Mouse (Mus musculus) MEL (cell line): ENCODE results near the gene Ppfibp1. TPM values are rescaled to one million over a fixed set of nuclear protein-coding genes. Genes with fewer than 3 reads are reported as not detected.

ENCODE experiments used
- DNase-seq: peaks from one replicate; pipeline ENCODE4 v3.0.0; 2011; ENCODE audit warnings: low read depth, low spot score
- H3K27ac ChIP-seq: 2 replicates; pipeline ENCODE4 v1.5.1; 2012; ENCODE audit warnings: low read depth, mild to moderate bottlenecking, control low read depth, low read length, moderate library complexity; ENCODE audit not compliant: control insufficient read depth
- H3K27me3 ChIP-seq, 2 experiments: fragments of 150-350 bp in 1 of 2; sonication (generic) in 1 of 2; 2 replicates each; pipeline ENCODE4 v1.6.1; 2012; ENCODE audit warnings: low read length in 2 of 2, mild to moderate bottlenecking in 2 of 2, improper control_type of control experiment in 1 of 2, moderate library complexity in 1 of 2; ENCODE audit not compliant: insufficient read depth in 2 of 2, control insufficient read depth in 1 of 2
- H3K36me3 ChIP-seq, 2 experiments: 2 replicates each; pipeline ENCODE4 v1.6.1; 2012 to 2014; ENCODE audit warnings: low read length in 2 of 2, improper control_type of control experiment in 1 of 2, inconsistent platforms in 1 of 2, mild to moderate bottlenecking in 1 of 2; ENCODE audit not compliant: insufficient read depth in 2 of 2, control insufficient read depth in 1 of 2
- H3K4me1 ChIP-seq, 2 experiments: fragments of 150-350 bp in 1 of 2; sonication (generic) in 1 of 2; 2 replicates each; pipeline ENCODE4 v1.6.1; 2012; ENCODE audit warnings: low read length in 2 of 2, improper control_type of control experiment in 1 of 2, mild to moderate bottlenecking in 1 of 2; ENCODE audit not compliant: insufficient read depth in 2 of 2, control insufficient read depth in 1 of 2
- H3K4me3 ChIP-seq, 2 experiments: fragments of 150-350 bp in 1 of 2; sonication (generic) in 1 of 2; 2 replicates each; pipeline ENCODE4 v1.5.1; 2012; ENCODE audit warnings: low read depth in 2 of 2, low read length in 2 of 2, mild to moderate bottlenecking in 2 of 2, moderate library complexity in 2 of 2, control low read depth in 1 of 2, improper control_type of control experiment in 1 of 2; ENCODE audit not compliant: control insufficient read depth in 1 of 2, insufficient read depth in 1 of 2
- H3K79me2 ChIP-seq: 2 replicates; pipeline ENCODE4 v1.6.1; 2012; ENCODE audit warnings: mild to moderate bottlenecking, low read length, moderate library complexity; ENCODE audit not compliant: control insufficient read depth, poor library complexity, insufficient read depth
- H3K9ac ChIP-seq: 2 replicates; pipeline ENCODE4 v1.6.1; 2012; ENCODE audit warnings: low read depth, mild to moderate bottlenecking, control low read depth, low read length, moderate library complexity; ENCODE audit not compliant: control insufficient read depth, poor library complexity, severe bottlenecking
- H3K9me3 ChIP-seq: fragments of 150-350 bp; sonication (generic); replicated peaks from 2 replicates; pipeline ENCODE4 v1.6.1; 2012; ENCODE audit warnings: mild to moderate bottlenecking, low read length, improper control_type of control experiment, moderate library complexity; ENCODE audit not compliant: insufficient read depth
- BHLHE40 ChIP-seq: IDR thresholded peaks from 2 replicates; pipeline ENCODE4 v1.6.1; 2012; ENCODE audit warnings: low read depth, mild to moderate bottlenecking, inconsistent platforms, low read length, improper control_type of control experiment, borderline replicate concordance
- E2F4 ChIP-seq: IDR thresholded peaks from 2 replicates; pipeline ENCODE4 v1.6.1; 2011; ENCODE audit warnings: low read depth, low read length, improper control_type of control experiment, borderline replicate concordance
- ETS1 ChIP-seq: IDR thresholded peaks from 2 replicates; pipeline ENCODE4 v1.6.1; 2012; ENCODE audit warnings: low read depth, mild to moderate bottlenecking, inconsistent platforms, low read length, improper control_type of control experiment, moderate library complexity
- HCFC1 ChIP-seq: IDR thresholded peaks from 2 replicates; pipeline ENCODE4 v1.6.1; 2012; ENCODE audit warnings: low read depth, mild to moderate bottlenecking, inconsistent platforms, low read length, improper control_type of control experiment, moderate library complexity
- NELFE ChIP-seq: IDR thresholded peaks from 2 replicates; pipeline ENCODE4 v1.6.1; 2011; ENCODE audit warnings: low read depth, low read length, improper control_type of control experiment
- NRF1 ChIP-seq: IDR thresholded peaks from 2 replicates; pipeline ENCODE4 v1.6.1; 2014; ENCODE audit warnings: low read depth, mild to moderate bottlenecking, inconsistent platforms, low read length, improper control_type of control experiment, moderate library complexity; ENCODE audit not compliant: poor library complexity, insufficient read depth, severe bottlenecking
- POLR2A ChIP-seq, 2 experiments: IDR thresholded peaks; 2 replicates each; pipeline ENCODE4 v1.6.1; 2011 to 2012; ENCODE audit warnings: low read length in 2 of 2, mild to moderate bottlenecking in 2 of 2, control low read depth in 1 of 2, improper control_type of control experiment in 1 of 2, low read depth in 1 of 2, moderate library complexity in 1 of 2; ENCODE audit not compliant: control insufficient read depth in 1 of 2, insufficient read depth in 1 of 2, poor library complexity in 1 of 2
- SIN3A ChIP-seq: IDR thresholded peaks from 2 replicates; pipeline ENCODE4 v1.6.1; 2012; ENCODE audit warnings: low read length, improper control_type of control experiment, inconsistent platforms
- USF1 ChIP-seq: IDR thresholded peaks from 2 replicates; pipeline ENCODE4 v1.6.1; 2014; ENCODE audit warnings: low read depth, mild to moderate bottlenecking, inconsistent platforms, low read length, improper control_type of control experiment, moderate library complexity
- ZKSCAN1 ChIP-seq: IDR thresholded peaks from 2 replicates; pipeline ENCODE4 v1.6.1; 2012; ENCODE audit warnings: low read depth, mild to moderate bottlenecking, inconsistent platforms, low read length, improper control_type of control experiment, moderate library complexity
- ZMIZ1 ChIP-seq: IDR thresholded peaks from 2 replicates; pipeline ENCODE4 v1.6.1; 2012; ENCODE audit warnings: low read depth, mild to moderate bottlenecking, inconsistent platforms, low read length, improper control_type of control experiment, moderate library complexity
- polyA plus RNA-seq, 2 experiments: library from polyadenylated mRNA; stranded (reverse) in 1 of 2; unstranded in 1 of 2; fragments of >175 nt in 1 of 2; fragments of >200 nt in 1 of 2; gene quantifications; 2 replicates each; pipeline versions ENCODE4 v1.2.1 to v1.2.4; 2012; ENCODE audit warnings: low replicate concordance in 2 of 2, low read depth in 1 of 2; ENCODE audit not compliant: insufficient read length in 2 of 2, insufficient read depth in 1 of 2, missing spikeins in 1 of 2
- total RNA-seq: library from RNA; depleted of rRNA; stranded (reverse); fragments of 300-350 nt; gene quantifications from 2 replicates; pipeline ENCODE4 v1.2.3, GENCODE M21; 2012

The Ppfibp1 gene
- total and polyA plus RNA-seq, 3 experiments = 12.2 to 14.6 TPM; not detected in 1

DNA sequence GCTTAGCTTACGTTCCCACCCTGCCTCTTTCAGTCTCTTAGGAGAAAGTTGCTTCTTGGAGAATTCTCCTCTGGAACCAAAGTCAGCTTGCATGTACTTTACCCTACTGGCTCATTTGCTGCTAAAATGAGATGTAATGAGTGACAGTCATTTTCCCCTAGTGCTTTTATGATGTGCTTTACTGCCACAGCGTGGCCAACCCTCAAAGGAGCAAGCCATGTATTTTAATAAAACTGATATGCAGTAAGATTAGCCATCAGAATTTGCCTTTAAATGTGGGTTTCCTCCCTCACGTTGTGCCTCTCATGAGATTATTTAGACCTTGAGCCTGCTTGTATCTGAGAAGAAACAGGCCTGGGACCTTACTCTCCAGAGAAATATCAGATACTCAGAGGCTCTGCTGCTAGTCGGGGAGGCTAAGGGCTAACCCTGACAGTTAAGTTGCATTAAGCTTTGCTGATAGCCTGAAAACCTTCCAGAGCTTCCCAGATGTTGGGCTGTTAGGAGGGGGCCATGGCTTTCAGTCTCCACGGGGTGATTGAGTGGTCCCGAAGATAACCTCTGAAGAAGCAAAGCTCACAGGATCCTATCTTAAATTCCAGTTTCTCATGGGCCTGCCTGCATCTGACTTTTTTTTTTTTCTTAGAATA lies 73.7 kb downstream of the Ppfibp1 start (continued):
- TF ChIP-seq ETS1 = peak; percentile 14; the same call in 1 of the 2 replicates
- no peak for TF ChIP-seq NRF1
- no peak for TF ChIP-seq HCFC1

DNA sequence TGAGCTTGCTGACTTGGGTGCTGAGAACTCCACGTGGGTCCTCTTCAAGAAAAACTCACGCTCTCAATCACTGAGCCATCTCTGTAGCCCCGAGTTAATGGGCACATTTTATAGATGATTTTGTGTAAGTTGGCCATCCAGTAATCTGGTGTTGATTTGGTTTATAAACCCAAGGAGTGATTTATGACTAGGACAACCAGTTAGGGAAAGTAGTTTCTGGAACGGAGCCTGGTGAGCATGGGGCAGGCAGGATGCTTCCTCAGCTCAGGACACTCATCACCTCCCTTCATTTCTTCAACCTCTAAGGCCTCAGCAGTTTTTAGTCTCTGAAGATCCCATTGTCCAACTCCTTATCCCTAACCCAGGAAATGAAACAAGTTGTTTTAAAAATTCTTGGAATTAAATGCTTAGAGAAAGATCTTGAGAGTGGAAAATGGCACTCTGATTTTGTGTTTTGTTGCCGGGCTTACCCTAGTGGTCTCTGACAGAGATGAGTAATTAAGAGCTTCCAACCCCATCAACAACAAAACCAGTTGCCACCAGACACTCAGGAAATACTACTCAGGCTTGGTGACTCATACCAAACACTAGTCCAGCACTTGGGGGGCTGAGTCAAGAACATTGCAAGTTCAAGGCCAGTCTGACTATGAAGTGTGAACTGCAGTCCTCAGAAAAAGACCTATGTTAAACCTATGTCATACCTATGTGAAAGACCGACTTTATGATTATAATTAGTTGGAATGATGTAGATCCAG lies 75.3 kb downstream of the Ppfibp1 start:
- no peaks in the 10 kb centered on the region for H3K27me3 ChIP-seq
- no peak overlapping the region for H3K27ac ChIP-seq
- H3K9ac ChIP-seq = no peak overlapping the region
- no peaks in the 10 kb centered on the region for H3K79me2 ChIP-seq
- H3K36me3 ChIP-seq = peaks cover 0 to 8% of the 10 kb centered on the region in 2 experiments; a peak in 2 of 4 replicates
- H3K4me3 ChIP-seq = no peak overlapping the region
- TF ChIP-seq ZKSCAN1 (no peak), USF1 (no peak), POLR2A (IDR thresholded peaks at IDR 0.05; ENCODE audit: control insufficient read depth in 1 of 2, insufficient read depth in 1 of 2, low read depth in 1 of 2, low read length in 2 of 2, poor library complexity in 1 of 2) (no peak), BHLHE40 (no peak), ZMIZ1 (no peak), NELFE (no peak), E2F4 (no peak)
- no peaks in the 10 kb centered on the region for H3K9me3 ChIP-seq
- H3K4me1 ChIP-seq = peaks cover 0 to 13% of the 10 kb centered on the region in 2 experiments; a peak in 2 of 4 replicates
- no peak for DNase-seq

DNA sequence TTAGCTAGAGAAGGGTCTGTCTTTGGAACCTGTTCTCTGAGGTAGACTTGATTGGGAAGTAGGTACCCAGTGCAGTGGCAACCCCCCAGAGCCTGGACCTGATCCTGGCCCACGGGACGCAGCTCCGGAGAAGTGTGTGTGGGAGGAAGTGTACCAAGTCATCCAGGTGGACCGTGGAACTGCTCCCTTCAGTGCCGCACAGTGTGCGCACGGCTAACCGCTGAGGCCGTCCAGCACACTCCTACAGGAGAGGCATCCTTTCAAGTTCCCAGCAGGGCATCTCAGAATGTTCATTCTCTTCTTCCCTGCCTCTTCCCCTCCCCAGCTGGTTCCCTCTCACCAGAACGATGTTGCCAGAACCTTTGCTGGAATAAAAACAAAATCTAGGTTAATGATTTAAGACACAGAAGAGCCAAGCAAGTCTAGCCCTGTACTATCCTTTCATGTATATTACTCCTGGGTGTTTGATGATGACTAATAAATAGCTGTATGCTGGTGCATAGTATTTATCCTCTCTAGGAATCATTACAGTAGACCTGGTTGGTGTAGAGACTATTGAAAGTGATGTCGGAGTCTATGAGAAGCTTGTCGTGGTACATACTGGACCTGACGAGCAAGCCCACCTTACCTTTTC lies 77.0 kb downstream of the Ppfibp1 start:
- Histone ChIP-seq H3K4me3 (no peak overlapping the region), H3K79me2 (no peaks in the 10 kb centered on the region), H3K27me3 (no peaks in the 10 kb centered on the region), H3K36me3 (peaks cover 0 to 8% of the 10 kb centered on the region in 2 experiments; a peak in 2 of 4 replicates), H3K27ac (no peak overlapping the region), H3K9me3 (no peaks in the 10 kb centered on the region), H3K9ac (no peak overlapping the region), H3K4me1 (peaks cover 0 to 13% of the 10 kb centered on the region in 2 experiments; a peak in 2 of 4 replicates)
- DNase-seq = no peak
- no peak for TF ChIP-seq SIN3A
